Mouse (Mus musculus) c-Kit-positive CD71-positive TER-119-positive erythroid progenitor cells, embryonic 14.5 days (primary cell): ENCODE data around the gene Spock1.
A peak's percentile ranks its signal among the peaks of the same experiment; 100 is the strongest.

ENCODE experiments used
- DNase-seq: peaks from one replicate; pipeline ENCODE4 v3.0.0-alpha.2; 2013; ENCODE audit warnings: low spot score

The Spock1 gene

DNA sequence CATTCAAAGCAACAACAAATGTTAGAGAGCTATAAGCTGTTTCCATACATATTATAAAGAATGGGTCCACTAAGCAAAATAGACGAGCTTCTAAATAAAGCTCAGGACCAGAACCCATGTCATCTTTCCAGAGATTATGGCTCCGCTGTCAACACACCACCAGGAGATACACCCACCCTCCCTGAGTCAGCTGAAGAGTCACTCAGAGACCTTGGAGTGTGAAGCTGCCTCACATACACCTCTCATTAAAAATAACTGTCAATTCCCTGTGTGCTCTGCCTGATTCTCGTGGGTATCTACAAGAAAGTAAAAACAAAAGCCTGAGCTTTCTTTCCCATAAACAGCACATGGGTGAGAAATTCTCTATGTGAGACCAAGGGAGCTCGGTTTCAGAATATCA is 43.1 kb downstream of the Spock1 start:
- DNase-seq, result no peak

DNA sequence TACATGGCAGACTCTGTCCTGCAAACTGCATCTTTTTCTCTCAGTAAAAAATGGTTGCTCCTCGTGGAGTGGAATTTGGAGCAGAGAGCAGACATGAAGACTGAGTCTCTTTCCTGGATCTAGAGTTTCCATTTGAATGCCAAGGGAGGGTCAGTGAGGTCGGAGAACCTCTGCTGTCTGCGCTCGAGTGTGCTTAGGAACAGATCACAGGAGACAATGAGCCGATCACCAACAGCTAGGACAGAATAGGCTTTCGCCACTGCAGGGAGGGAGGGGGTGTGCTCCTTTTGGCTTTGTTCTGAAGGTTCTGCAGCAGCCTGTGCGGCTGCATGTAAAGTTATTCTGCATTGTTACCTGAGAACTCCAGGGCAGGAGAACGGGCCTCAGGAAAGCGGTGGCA is 49.6 kb downstream of the Spock1 start:
- no peak for DNase-seq

DNA sequence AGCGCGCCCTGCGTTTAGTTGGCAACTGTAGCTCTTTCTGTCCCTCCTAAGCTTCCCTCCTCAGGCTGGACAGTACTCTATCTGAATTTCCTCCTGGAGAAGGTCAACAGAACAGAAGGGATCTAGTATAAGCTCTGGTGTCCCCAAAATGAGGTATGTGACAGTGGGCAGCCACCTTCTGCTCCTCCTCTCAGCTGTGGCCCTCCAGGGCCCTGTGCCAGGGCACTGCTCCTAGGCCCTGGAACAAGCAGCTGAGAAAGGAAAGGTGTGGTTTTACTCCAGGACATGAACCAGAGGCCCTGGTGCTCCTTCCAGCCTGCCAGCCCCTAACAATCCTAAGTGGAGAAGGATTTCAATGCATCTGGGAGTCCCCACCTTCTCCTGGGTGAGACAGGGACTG is 51.1 kb downstream of the Spock1 start:
- DNase-seq, result no peak

DNA sequence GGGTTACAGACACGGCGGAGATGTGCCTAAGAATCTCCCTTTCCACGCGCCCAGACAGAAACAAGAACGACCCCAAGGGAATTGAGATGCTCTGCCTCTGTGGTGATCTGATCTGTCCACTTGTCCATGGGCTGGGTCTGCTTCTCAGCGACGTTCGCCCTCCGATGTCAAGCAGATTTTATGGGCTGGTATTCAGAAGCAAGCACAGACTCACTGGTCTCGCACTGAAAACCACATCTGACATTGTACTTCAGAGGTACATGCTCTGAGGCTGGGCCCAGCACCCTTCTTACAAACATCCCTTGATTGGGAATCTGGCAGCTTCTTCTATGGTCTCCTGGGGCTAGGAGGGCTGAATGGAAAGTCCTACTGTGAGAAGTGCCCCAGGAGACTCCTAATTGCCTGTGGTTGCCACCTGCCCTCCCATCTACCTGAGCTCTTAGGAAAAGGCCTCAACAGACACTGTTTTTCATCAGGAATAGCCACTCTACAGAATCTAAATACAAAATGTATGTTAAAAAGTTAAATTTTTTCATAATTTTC is 51.8 kb downstream of the Spock1 start:
- DNase-seq, result no peak

GRCm38 (mm10) chr13:57855766-57856165 is 52.4 kb downstream of the Spock1 start:
- DNase-seq, result no peak

DNA sequence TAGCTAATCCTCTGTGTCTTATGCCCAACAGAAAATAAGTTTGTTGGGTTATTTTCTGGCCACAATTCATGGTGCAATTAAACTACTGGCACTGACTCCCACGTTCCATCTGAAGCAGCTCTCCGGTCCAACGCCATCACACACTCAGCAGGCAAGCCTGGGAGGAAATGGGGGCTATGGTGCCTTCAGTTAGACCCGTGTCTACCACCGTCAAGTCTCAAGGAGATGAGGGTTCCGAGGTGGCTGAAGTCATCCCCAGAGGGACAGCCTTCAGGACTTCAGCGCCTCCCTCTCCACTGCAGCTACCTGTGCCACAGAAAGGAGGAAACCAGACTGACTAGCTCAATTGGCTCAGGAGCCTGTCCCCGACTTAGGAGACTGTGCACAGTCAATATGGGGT is 53.7 kb downstream of the Spock1 start:
- DNase-seq, result no peak

GRCm38 (mm10) chr13:57853621-57854020 is 54.5 kb downstream of the Spock1 start:
- DNase-seq, result no peak

GRCm38 (mm10) chr13:57853156-57853555 is 55.0 kb downstream of the Spock1 start:
- DNase-seq, result no peak

- DNase-seq, result no peak
These were observed 59.2 kb downstream of the Spock1 start for GRCm38 (mm10) chr13:57848931-57849330.

DNA sequence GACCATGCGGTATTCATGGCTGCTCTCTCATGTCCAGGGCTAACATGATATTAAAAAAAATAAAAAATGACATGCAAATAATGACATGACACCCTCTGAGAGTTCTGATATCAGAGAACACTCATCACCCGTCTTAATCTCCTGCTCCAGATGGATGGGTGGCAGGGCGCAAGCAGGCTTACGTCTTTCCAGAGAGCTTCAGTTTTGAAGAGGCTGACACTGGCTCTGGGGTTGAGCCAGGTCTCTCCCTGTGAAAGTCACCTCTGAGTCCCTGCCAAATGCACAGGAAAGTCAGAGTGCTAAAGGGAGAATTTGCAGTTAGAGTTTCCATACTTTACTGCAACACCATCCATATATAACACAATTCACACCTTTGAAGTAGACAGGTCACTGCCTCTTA is 61.0 kb downstream of the Spock1 start:
- DNase-seq, result no peak

DNA sequence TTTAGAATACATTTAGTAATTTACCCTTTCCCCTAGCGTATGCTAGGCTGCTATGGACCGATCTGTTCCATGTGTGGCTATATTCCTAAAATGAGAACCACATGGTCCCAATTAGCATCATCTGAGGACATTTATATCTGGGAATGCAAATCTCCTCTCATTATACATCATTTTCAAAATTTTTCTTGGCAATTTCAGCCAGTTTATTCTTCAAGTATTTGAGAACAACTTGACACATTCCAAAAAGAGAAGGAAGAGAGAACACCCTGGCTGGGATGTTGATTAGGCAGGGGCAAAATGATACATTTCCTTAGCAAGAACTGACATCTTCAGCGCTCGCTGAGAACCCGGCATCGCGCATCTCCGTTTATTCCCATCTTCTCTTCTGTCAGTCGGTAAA is 61.7 kb downstream of the Spock1 start:
- DNase-seq, result no peak

DNA sequence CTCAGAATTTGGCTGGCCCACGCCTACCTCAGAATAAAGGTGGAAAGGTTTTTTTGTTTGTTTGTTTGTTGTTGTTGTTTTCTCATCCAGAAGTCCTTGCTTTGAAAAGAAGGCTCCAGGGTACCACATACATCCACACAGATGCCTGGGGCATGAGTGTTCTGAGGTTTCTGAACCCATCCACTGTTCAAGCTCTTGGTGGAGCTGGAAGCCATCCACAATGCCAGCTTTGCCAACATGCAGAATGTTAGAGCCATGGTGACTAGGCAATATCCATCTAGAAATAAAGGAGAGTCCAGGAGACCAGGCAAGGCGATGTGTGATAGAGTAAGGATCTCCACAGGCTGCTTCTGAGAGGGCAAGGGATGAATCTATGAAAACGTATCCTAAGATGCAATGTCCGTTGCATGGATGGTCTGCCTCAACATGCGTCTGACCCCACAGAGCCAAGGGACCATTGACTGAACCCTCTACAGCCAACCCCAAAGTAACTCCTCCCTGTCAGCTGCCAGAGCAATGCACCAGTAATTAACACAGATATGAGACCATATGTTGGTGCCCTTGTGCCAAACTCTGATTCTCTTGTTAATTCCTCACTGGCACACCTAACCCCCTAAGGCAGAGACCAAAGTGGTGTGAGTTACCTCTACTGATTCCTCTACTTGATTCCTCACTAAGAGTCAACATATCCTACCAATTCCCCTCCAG is 66.8 kb downstream of the Spock1 start:
- DNase-seq, result no peak

GRCm38 (mm10) chr13:57837691-57838437 is 70.3 kb downstream of the Spock1 start:
- no peak for DNase-seq

GRCm38 (mm10) chr13:57831374-57832163 is 76.6 kb downstream of the Spock1 start:
- DNase-seq, result no peak

DNA sequence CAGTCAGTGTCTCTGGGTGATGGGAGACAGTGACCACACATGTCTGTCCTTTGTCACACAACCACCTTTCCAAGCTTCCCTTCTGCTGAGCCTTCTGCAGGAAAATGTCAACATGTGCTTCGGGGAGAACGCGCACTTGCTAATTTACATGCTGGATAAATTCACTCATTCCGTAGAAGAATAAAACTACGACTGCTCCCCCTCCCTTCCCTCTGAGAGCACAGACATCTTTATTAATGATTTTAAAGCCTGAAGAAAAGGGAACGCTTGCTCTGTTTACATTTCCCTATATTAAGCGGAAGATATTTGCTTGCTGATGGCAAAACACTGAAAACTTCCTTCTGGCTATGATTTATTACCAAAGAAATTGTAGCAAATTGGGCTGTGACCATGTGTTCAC is 77.2 kb downstream of the Spock1 start:
- no peak for DNase-seq

GRCm38 (mm10) chr13:57830091-57830490 is 78.0 kb downstream of the Spock1 start:
- DNase-seq, result no peak

- no peak for DNase-seq
These were observed 91.9 kb downstream of the Spock1 start for GRCm38 (mm10) chr13:57816276-57816675.

GRCm38 (mm10) chr13:57812643-57813042 is 95.5 kb downstream of the Spock1 start:
- no peak for DNase-seq

DNA sequence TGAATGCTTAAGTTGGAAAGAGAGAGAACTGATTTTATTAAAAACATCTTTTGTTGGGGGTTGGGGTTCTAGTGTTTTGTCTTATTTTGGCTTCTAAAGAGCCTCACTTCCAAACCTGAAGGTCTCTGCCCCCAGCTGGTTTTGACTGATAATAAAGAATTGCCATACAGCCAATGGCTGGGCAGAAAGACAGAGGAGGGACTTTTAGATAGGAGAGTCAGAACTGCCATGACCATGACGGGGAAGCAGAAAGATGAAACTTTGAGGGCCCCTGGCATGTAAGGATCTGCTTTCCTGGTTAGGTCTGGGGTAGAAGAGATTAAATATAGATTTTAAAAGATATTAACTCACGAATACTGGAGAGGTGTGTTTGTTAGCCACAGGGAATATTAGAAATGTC is 96.9 kb downstream of the Spock1 start:
- peak; percentile 3 for DNase-seq

GRCm38 (mm10) chr13:57810816-57811215 is 97.3 kb downstream of the Spock1 start:
- no peak for DNase-seq

DNA sequence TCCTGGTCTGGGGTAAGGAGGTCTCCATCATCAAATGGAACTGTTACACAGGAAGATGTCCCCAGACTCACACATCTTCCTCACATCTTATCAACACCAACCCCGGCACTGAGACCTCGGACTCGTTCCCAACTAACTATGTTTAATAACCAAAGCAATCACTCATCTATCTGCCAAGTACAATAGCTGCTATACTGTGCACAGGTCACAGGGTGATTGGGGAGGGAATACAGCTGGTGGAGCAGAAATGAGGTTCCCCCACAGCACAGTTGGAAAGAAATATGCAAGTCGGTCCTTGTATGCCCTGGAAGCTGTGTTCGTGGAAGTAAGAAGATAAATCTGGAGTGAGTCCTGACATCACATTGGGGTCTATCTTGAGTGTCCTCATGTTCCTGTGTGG is 98.0 kb downstream of the Spock1 start:
- DNase-seq, result no peak

DNA sequence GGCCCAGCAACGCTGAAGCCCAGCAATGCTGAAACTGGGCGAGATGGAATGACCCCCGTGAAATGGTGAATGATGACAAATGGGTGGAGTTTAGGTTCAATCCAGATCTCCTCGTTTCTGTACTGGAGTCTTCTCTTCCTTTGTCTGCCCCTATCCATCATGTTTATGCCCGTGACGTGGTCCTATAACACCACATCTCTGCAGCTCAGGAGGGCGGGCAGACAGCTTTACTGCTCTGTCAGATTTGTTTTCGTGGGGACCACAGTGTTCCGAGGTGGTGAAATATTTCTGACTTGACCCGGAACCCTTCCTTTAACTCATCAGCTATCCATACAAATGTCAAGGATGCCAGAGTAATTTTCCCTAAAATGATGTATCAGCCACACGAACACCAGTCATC is 98.5 kb downstream of the Spock1 start:
- no peak for DNase-seq

DNA sequence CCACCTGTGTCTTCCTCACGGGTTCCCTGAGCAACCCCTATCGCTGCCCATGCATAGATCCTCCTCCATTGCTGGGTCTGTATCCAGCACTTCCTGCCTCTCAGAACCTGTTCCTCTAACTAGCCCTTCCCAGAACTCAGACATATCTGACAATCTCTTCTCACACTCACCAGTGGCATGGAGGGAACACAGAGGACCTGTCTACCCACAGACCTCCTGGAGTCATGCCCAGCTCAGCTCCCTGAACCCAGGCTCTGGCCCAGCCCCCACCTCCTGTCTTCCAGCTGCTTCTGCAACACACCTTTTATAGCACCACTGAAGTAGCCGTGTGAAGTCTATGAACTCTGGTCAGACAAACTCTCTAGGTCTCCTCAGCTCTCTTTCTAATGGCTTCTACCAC is 101.3 kb downstream of the Spock1 start:
- DNase-seq, result no peak
